Mouse (Mus musculus) testis, adult 2 months (tissue): Measurements from ENCODE around the gene Atf6.

Experiments
- CTCF ChIP-seq: fragments of 200-500 bp; IDR thresholded peaks from 2 replicates; pipeline ENCODE4 v1.5.1; 2012; ENCODE audit warnings: low read depth, mild to moderate bottlenecking, inconsistent platforms, low read length, moderate library complexity; ENCODE audit not compliant: control insufficient read depth, insufficient read depth, insufficient replicate concordance
- POLR2A ChIP-seq: fragments of 200-500 bp; IDR thresholded peaks from 2 replicates; pipeline ENCODE4 v1.6.1; 2012; ENCODE audit warnings: low read depth, mild to moderate bottlenecking, inconsistent platforms, low read length, moderate library complexity; ENCODE audit not compliant: control insufficient read depth

DNA sequence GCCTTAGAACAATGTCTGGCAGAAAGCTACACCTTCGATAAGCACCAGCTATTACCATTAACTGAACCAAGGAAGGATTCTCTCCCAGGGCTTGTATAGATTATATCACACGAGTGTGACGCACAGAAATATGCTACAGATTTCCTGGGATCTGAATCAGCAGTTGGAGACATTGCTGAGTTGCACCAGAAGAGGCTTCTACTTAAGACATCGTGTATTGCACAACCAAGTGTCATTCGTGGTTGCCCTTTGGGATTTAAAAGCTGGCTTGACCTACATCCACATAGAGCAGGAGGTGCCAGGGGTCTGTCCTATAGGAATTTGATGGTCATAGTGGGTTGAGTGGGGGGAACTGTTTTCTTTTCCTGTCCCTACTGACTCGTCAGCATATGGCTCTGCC lies 164.6 kb downstream of the Atf6 start:
- no peak for TF ChIP-seq CTCF
- TF ChIP-seq POLR2A, result no peak
